Mouse (Mus musculus) spleen, adult 2 months (tissue): Measurements from ENCODE around the gene Nek6. TPM values are rescaled to one million over a fixed set of nuclear protein-coding genes. Genes with fewer than 3 reads are reported as not detected.

Source experiments
- DNase-seq, 2 experiments: peaks; one replicate each; pipeline versions ENCODE4 v3.0.0 to v3.0.0-alpha.2; 2012 to 2021; ENCODE audit warnings: low spot score in 2 of 2, low read depth in 1 of 2
- H3K27ac ChIP-seq: fragments of 200-500 bp; 2 replicates; pipeline ENCODE4 v1.5.1; 2012; ENCODE audit warnings: low read length, inconsistent platforms; ENCODE audit not compliant: insufficient read depth
- H3K27me3 ChIP-seq: fragments of 200-500 bp; 2 replicates; pipeline ENCODE4 v1.6.1; 2012; ENCODE audit warnings: mild to moderate bottlenecking, moderate library complexity, low read length, inconsistent platforms; ENCODE audit not compliant: control insufficient read depth, insufficient read depth
- H3K36me3 ChIP-seq: fragments of 200-500 bp; 2 replicates; pipeline ENCODE4 v1.6.1; 2012; ENCODE audit warnings: mild to moderate bottlenecking, low read length, inconsistent platforms; ENCODE audit not compliant: control insufficient read depth, insufficient read depth
- H3K4me1 ChIP-seq: fragments of 200-500 bp; 2 replicates; pipeline ENCODE4 v1.6.1; 2011; ENCODE audit warnings: inconsistent platforms; ENCODE audit not compliant: control insufficient read depth, insufficient read depth, insufficient read length
- H3K4me3 ChIP-seq: fragments of 200-500 bp; 2 replicates; pipeline ENCODE4 v1.5.1; 2011; ENCODE audit warnings: mild to moderate bottlenecking, inconsistent platforms; ENCODE audit not compliant: insufficient read depth, insufficient read length; ENCODE audit errors: extremely low read depth
- CTCF ChIP-seq: fragments of 200-500 bp; IDR thresholded peaks from 2 replicates; pipeline ENCODE4 v1.5.1; 2011; ENCODE audit warnings: mild to moderate bottlenecking, inconsistent platforms; ENCODE audit not compliant: insufficient read depth, insufficient read length, insufficient replicate concordance; ENCODE audit errors: extremely low read depth
- POLR2A ChIP-seq: fragments of 200-500 bp; IDR thresholded peaks from 2 replicates; pipeline ENCODE4 v1.6.1; 2011; ENCODE audit warnings: low read depth, low read length, inconsistent platforms
- WGBS: fragments of 180-500 bp; shearing (Covaris S2); methylation state at CpG from one replicate; pipeline ENCODE4 v1.1.7; 2018; 5-methylcytosine and 5-hydroxymethylcytosine counted together
- polyA plus RNA-seq: library from polyadenylated mRNA; depleted of rRNA; stranded (reverse); fragments of >200 nt; gene quantifications from 2 replicates; pipeline ENCODE4 v1.2.3, GENCODE M21; 2012

Gene Nek6
- polyA plus RNA-seq, 1 experiment, result 9.4 TPM

GRCm38 (mm10) chr2:38509004-38509719 lies 2.3 kb upstream of the Nek6 start:
- Histone ChIP-seq H3K4me1 (peaks cover 7% of the 10 kb centered on the region), H3K4me3 (no peak overlapping the region), H3K27ac (no peak overlapping the region), H3K36me3 (no peaks in the 10 kb centered on the region), H3K27me3 (0 out of 2 replicates have a peak, but pooled peaks cover 5% of the 10 kb centered on the region)
- no peak for DNase-seq
- 86% methylated on average over 7 of the region's 7 CpGs for WGBS
- TF ChIP-seq CTCF, result no peak
- TF ChIP-seq POLR2A, result no peak

- Histone ChIP-seq H3K4me3 (no peak overlapping the region), H3K36me3 (no peaks in the 10 kb centered on the region), H3K27ac (no peak overlapping the region), H3K27me3 (0 out of 2 replicates have a peak, but pooled peaks cover 5% of the 10 kb centered on the region), H3K4me1 (peaks cover 9% of the 10 kb centered on the region)
- WGBS, result 91% methylated on average over 1 of the region's 1 CpGs
- DNase-seq, result no peak
- TF ChIP-seq POLR2A, result no peak
- TF ChIP-seq CTCF, result no peak
Observed at GRCm38 (mm10) chr2:38510120-38510519, 1.3 kb upstream of the Nek6 start.

GRCm38 (mm10) chr2:38512308-38513182 lies 1.1 kb downstream of the Nek6 start:
- TF ChIP-seq CTCF (no peak), POLR2A (no peak)
- WGBS, result 58% methylated on average over 16 of the region's 16 CpGs
- 0 out of 2 replicates have a peak, but pooled peaks cover 5% of the 10 kb centered on the region for H3K27me3 ChIP-seq
- no peaks in the 10 kb centered on the region for H3K36me3 ChIP-seq
- H3K4me3 ChIP-seq, result peak overlapping the region; percentile 77; the same call in 1 of the 2 replicates
- DNase-seq, result no peak
- 0 out of 2 replicates have a peak overlapping the region, but pooled peaks have one; percentile 23 for H3K27ac ChIP-seq
- H3K4me1 ChIP-seq, result peaks cover 9% of the 10 kb centered on the region

- Histone ChIP-seq H3K4me1 (peaks cover 9% of the 10 kb centered on the region), H3K27ac (no peak overlapping the region), H3K36me3 (no peaks in the 10 kb centered on the region), H3K4me3 (no peak overlapping the region), H3K27me3 (0 out of 2 replicates have a peak, but pooled peaks cover 5% of the 10 kb centered on the region)
- no peak for DNase-seq
- no peak for TF ChIP-seq CTCF
- no peak for TF ChIP-seq POLR2A
- 64% methylated on average over 2 of the region's 2 CpGs for WGBS
Observed at GRCm38 (mm10) chr2:38513183-38513529, 1.7 kb downstream of the Nek6 start.

GRCm38 (mm10) chr2:38514411-38514810 lies 3.0 kb downstream of the Nek6 start:
- TF ChIP-seq POLR2A, result no peak
- TF ChIP-seq CTCF, result no peak

GRCm38 (mm10) chr2:38515446-38515845 lies 4.0 kb downstream of the Nek6 start:
- H3K4me3 ChIP-seq, result no peak overlapping the region
- no peak for DNase-seq
- H3K27me3 ChIP-seq, result 0 out of 2 replicates have a peak, but pooled peaks cover 5% of the 10 kb centered on the region
- H3K4me1 ChIP-seq, result peaks cover 9% of the 10 kb centered on the region
- no peak for TF ChIP-seq CTCF
- TF ChIP-seq POLR2A, result no peak
- no peaks in the 10 kb centered on the region for H3K36me3 ChIP-seq
- no peak overlapping the region for H3K27ac ChIP-seq
- 92% methylated on average over 6 of the region's 6 CpGs for WGBS

More at GRCm38 (mm10) chr2:38514411-38514810, 3.0 kb downstream of the Nek6 start:
- no peak overlapping the region for H3K27ac ChIP-seq
- peaks cover 9% of the 10 kb centered on the region for H3K4me1 ChIP-seq
- H3K27me3 ChIP-seq, result 0 out of 2 replicates have a peak, but pooled peaks cover 5% of the 10 kb centered on the region
- H3K36me3 ChIP-seq, result no peaks in the 10 kb centered on the region
- 13% methylated on average over 7 of the region's 7 CpGs for WGBS
- H3K4me3 ChIP-seq, result no peak overlapping the region
- DNase-seq, result peak; percentile 51 to 53
